Mouse (Mus musculus): Measurements from ENCODE around the gene Mnd1.

Gene Mnd1

DNA sequence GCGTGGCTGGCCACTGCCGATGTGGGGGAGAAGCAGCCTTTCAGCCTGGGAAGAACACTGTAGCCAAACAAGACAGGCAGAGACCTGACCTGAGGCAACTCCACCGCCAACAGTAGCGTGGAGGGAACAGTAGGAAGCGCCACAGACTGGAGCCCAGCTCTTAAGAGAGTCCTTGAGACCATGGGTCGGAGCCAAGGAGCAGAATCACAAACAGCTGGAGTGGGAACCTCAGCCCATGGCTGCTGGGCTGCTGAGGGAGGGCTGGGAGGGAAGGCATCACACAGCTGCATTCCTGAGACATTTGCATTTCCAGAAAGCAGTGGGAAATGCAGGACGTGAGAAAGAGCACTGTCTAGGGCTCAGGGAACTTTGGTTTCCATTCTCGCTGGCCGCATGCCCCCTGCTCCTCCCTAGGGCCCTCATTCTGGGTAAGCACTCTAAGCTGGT lies 106.8 kb downstream of the Mnd1 start:
- DNase-seq (ENCODE audit: low read depth in 2 of 2, low spot score in 2 of 2): no peak

DNA sequence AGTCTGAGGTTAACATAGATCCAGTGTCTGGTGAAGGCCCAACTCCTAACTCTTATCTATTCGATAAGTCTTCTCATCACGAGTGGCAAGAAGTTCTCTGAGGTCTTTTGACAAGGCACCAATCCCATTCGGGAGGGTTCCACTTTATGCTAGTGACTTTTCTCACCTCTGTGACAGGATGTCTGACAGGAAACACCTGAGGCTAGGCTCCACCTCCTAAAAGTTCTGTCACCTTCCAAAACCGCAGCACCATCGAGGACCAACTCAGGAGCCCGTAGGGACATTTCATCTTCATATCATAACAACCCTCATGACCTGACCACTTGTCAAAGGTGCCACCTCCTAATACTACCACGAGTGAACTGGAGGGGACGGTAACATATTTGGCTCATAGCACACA lies 109.4 kb downstream of the Mnd1 start:
- DNase-seq (ENCODE audit: low read depth in 2 of 2, low spot score in 2 of 2): peak in 1 of 2 experiments; percentile 15

DNA sequence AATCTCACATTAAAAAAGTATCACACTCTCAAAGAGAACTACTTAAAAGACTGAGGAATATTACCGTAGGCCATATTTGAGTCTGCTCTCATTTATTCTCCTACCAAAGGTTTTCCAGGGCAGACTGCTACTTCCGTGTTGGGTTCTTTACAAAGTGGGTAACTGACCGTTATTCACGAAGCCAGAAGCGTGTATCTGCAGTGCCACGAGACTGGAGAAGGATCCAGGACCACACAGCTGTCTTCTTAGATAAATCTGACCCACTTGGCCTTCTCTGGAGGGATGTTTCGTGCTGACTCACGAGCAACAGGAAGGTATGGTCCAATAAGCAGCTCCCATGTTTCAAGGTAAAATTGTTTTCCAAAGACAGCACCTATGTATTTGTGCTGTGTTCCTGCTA lies 113.8 kb downstream of the Mnd1 start:
- DNase-seq (ENCODE audit: low read depth in 2 of 2, low spot score in 2 of 2): no peak

DNA sequence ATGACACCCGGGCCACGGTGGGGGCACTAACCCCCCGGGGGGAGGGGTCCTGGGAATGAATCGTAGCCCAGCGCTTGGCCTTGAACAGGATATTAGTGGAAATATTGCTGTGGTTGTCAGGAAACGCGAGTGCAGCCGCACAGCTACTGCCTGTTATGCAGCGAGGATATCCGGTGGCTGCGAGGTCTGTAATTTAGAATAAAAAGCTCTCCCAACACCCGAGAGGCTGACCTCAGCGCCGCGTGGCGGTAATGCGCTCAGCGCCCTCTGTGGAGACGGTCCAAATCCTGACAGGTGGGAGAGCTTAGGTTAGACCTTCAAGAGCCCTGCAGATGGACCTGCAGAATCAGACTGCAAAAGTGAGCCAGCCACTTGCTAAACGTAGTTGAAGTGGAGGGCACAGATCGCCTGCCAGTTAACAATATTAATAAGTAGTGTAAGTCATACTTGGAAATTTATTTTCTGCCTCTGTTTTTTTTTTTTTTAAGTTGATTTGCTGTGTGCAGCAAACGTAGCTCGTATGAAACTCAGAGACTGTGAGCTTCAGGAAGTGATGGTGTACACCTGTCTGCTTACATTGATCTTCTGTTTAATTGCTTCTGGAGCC lies 115.0 kb downstream of the Mnd1 start:
- DNase-seq (ENCODE audit: low read depth in 2 of 2, low spot score in 2 of 2): peak in 1 of 2 experiments; percentile 45

DNA sequence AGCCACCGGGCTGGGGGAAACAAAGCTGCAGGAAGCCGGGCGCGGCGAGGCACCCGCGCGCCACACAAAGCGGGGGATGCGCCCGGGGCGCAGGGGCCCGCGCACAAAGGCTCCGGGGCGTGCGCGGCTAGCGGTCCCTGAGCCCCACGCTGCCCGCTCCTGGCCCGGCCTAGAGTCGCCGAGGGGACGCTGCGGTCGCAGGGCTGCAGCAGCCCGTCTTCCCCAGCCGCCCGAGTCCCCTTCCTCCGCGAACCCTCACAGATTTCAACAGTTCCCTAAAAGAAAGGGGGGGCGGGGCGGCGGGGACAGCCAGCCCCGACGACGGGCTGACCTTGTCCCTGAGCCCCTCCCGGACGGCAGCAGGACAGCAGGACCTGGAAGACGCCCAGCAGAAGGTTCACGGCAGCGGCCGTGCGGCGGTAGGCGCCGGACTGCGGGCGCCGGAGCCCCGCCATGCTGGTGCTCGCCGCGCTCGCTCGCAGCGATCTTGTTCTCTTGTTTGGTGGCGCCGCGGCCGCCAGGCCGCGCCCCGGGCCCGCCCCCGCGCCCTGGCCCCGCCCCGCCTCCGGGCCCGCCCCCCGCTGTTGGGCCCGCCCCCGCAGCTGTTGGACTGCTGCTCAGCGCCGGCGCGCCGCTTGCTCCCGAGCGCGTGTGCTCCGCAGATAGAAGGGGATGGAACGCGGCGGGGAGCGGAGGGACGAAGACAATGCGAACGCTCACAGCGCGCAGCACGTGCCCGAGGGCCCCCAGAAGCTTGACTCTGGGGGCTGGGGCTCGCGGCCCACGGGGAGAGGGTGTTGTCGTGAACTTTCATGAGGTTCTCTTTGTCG lies 115.7 kb downstream of the Mnd1 start, which contains the start of gene Tmem131l:
Tmem131l (minus strand) TSS at position 530 of the 830 bp plus-strand sequence.
- peak; percentile 57 for DNase-seq (ENCODE audit: low read depth in 2 of 2, low spot score in 2 of 2)

DNA sequence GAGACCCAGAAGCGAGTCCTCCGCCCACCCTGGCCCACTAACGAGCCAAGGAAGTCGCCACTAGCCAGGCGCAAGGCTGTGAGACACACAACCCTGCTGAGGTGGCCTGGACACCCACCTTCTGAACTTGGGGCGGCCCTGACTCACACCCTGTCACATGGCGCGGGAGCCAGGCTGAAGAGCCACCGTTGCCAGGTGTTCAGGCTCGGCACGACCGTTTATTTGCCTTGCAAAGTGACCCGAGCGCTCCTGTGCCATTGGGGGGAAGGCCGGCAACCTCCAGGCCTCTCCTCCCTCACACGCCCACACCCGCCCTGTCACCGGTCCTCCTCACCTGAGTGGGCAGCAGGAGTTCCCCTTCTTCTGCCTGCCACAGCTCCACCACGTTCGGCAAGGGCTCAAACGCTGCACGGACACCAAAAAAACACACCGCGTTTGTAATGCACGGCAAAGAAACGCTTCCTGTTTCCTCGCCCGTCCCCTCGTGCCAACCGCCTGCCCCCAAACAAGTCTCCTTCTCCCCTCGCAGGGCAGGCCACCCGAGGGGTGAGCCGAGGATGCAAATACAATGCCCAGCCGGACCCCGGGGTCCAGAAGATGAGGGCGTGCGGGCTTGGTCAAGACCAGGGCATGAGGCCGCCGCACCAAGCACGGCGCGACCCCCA lies 116.5 kb downstream of the Mnd1 start:
- peak in 1 of 2 experiments; percentile 55 for DNase-seq (ENCODE audit: low read depth in 2 of 2, low spot score in 2 of 2)

DNA sequence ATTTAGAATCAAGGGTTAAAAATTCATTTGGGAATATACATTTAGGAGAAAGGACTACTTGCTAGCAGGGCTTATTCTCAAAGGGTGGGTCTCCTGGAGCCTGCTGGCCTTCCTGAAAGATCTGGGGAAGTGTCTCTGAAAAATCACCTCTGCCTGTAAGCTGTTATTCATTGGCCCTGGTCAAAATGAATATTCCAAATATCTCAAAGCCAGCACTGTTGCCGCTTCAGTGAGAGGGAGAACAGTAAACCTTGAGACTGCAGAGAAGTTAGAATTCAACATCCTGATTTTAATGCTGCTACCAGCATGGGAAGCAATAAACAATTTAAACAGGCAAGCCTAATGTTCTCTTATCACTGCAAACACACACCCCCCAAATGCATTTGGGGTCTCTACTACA lies 117.5 kb downstream of the Mnd1 start:
- DNase-seq (ENCODE audit: low read depth in 2 of 2, low spot score in 2 of 2): no peak
